Mouse (Mus musculus) MEL (cell line): Measurements from ENCODE around the gene Sh3bp4. TPM values are rescaled to one million over a fixed set of nuclear protein-coding genes. Genes with fewer than 3 reads are reported as not detected.

Experiments used
- DNase-seq: peaks from one replicate; pipeline ENCODE4 v3.0.0; 2011; ENCODE audit warnings: low read depth, low spot score
- H3K27ac ChIP-seq: 2 replicates; pipeline ENCODE4 v1.5.1; 2012; ENCODE audit warnings: low read depth, mild to moderate bottlenecking, control low read depth, low read length, moderate library complexity; ENCODE audit not compliant: control insufficient read depth
- H3K27me3 ChIP-seq, 2 experiments: fragments of 150-350 bp in 1 of 2; sonication (generic) in 1 of 2; 2 replicates each; pipeline ENCODE4 v1.6.1; 2012; ENCODE audit warnings: low read length in 2 of 2, mild to moderate bottlenecking in 2 of 2, improper control_type of control experiment in 1 of 2, moderate library complexity in 1 of 2; ENCODE audit not compliant: insufficient read depth in 2 of 2, control insufficient read depth in 1 of 2
- H3K36me3 ChIP-seq, 2 experiments: 2 replicates each; pipeline ENCODE4 v1.6.1; 2012 to 2014; ENCODE audit warnings: low read length in 2 of 2, improper control_type of control experiment in 1 of 2, inconsistent platforms in 1 of 2, mild to moderate bottlenecking in 1 of 2; ENCODE audit not compliant: insufficient read depth in 2 of 2, control insufficient read depth in 1 of 2
- H3K4me1 ChIP-seq, 2 experiments: fragments of 150-350 bp in 1 of 2; sonication (generic) in 1 of 2; 2 replicates each; pipeline ENCODE4 v1.6.1; 2012; ENCODE audit warnings: low read length in 2 of 2, improper control_type of control experiment in 1 of 2, mild to moderate bottlenecking in 1 of 2; ENCODE audit not compliant: insufficient read depth in 2 of 2, control insufficient read depth in 1 of 2
- H3K4me3 ChIP-seq, 2 experiments: fragments of 150-350 bp in 1 of 2; sonication (generic) in 1 of 2; 2 replicates each; pipeline ENCODE4 v1.5.1; 2012; ENCODE audit warnings: low read depth in 2 of 2, low read length in 2 of 2, mild to moderate bottlenecking in 2 of 2, moderate library complexity in 2 of 2, control low read depth in 1 of 2, improper control_type of control experiment in 1 of 2; ENCODE audit not compliant: control insufficient read depth in 1 of 2, insufficient read depth in 1 of 2
- H3K79me2 ChIP-seq: 2 replicates; pipeline ENCODE4 v1.6.1; 2012; ENCODE audit warnings: mild to moderate bottlenecking, low read length, moderate library complexity; ENCODE audit not compliant: control insufficient read depth, poor library complexity, insufficient read depth
- H3K9ac ChIP-seq: 2 replicates; pipeline ENCODE4 v1.6.1; 2012; ENCODE audit warnings: low read depth, mild to moderate bottlenecking, control low read depth, low read length, moderate library complexity; ENCODE audit not compliant: control insufficient read depth, poor library complexity, severe bottlenecking
- H3K9me3 ChIP-seq: fragments of 150-350 bp; sonication (generic); replicated peaks from 2 replicates; pipeline ENCODE4 v1.6.1; 2012; ENCODE audit warnings: mild to moderate bottlenecking, low read length, improper control_type of control experiment, moderate library complexity; ENCODE audit not compliant: insufficient read depth
- CHD2 ChIP-seq: IDR thresholded peaks from 2 replicates; pipeline ENCODE4 v1.6.1; 2011; ENCODE audit warnings: low read length, improper control_type of control experiment
- CTCF ChIP-seq, 3 experiments: IDR thresholded peaks in 2 of 3; conservative IDR thresholded peaks in 1 of 3; 2 replicates each; pipeline ENCODE4 v1.5.1; 2011 to 2012; ENCODE audit warnings: low read length in 3 of 3, low read depth in 2 of 3, mild to moderate bottlenecking in 2 of 3, improper control_type of control experiment in 1 of 3, inconsistent platforms in 1 of 3, mixed read lengths in 1 of 3, moderate library complexity in 1 of 3; ENCODE audit not compliant: control insufficient read depth in 1 of 3, insufficient read depth in 1 of 3, poor library complexity in 1 of 3, severe bottlenecking in 1 of 3
- E2F4 ChIP-seq: IDR thresholded peaks from 2 replicates; pipeline ENCODE4 v1.6.1; 2011; ENCODE audit warnings: low read depth, low read length, improper control_type of control experiment, borderline replicate concordance
- EP300 ChIP-seq, 2 experiments: IDR thresholded peaks; 2 replicates each; pipeline ENCODE4 v1.6.1; 2011; ENCODE audit warnings: improper control_type of control experiment in 2 of 2, low read length in 2 of 2, low read depth in 1 of 2, mild to moderate bottlenecking in 1 of 2
- HCFC1 ChIP-seq: IDR thresholded peaks from 2 replicates; pipeline ENCODE4 v1.6.1; 2012; ENCODE audit warnings: low read depth, mild to moderate bottlenecking, inconsistent platforms, low read length, improper control_type of control experiment, moderate library complexity
- KAT2A ChIP-seq: conservative IDR thresholded peaks from 2 replicates; pipeline ENCODE4 v1.6.1; 2012; ENCODE audit warnings: low read depth, low read length, improper control_type of control experiment, inconsistent platforms
- MAFK ChIP-seq: IDR thresholded peaks from 2 replicates; pipeline ENCODE4 v1.6.1; 2011; ENCODE audit warnings: low read depth, mild to moderate bottlenecking, low read length, improper control_type of control experiment, borderline replicate concordance
- MAZ ChIP-seq: IDR thresholded peaks from 2 replicates; pipeline ENCODE4 v1.6.1; 2012; ENCODE audit warnings: low read depth, mild to moderate bottlenecking, inconsistent platforms, low read length, improper control_type of control experiment
- MXI1 ChIP-seq: IDR thresholded peaks from 2 replicates; pipeline ENCODE4 v1.6.1; 2011; ENCODE audit warnings: mild to moderate bottlenecking, low read depth, low read length, improper control_type of control experiment
- MYB ChIP-seq: IDR thresholded peaks from 2 replicates; pipeline ENCODE4 v1.6.1; 2011; ENCODE audit warnings: mild to moderate bottlenecking, low read depth, low read length, improper control_type of control experiment
- MYC ChIP-seq: IDR thresholded peaks from 2 replicates; pipeline ENCODE4 v1.6.1; 2011; ENCODE audit warnings: low read depth, mild to moderate bottlenecking, low read length, improper control_type of control experiment, moderate library complexity
- POLR2A ChIP-seq, 2 experiments: IDR thresholded peaks; 2 replicates each; pipeline ENCODE4 v1.6.1; 2011 to 2012; ENCODE audit warnings: low read length in 2 of 2, mild to moderate bottlenecking in 2 of 2, control low read depth in 1 of 2, improper control_type of control experiment in 1 of 2, low read depth in 1 of 2, moderate library complexity in 1 of 2; ENCODE audit not compliant: control insufficient read depth in 1 of 2, insufficient read depth in 1 of 2, poor library complexity in 1 of 2
- POLR2AphosphoS2 ChIP-seq: IDR thresholded peaks from 2 replicates; pipeline ENCODE4 v1.6.1; 2011; ENCODE audit warnings: low read length, improper control_type of control experiment
- SMC3 ChIP-seq: IDR thresholded peaks from 2 replicates; pipeline ENCODE4 v1.6.1; 2011; ENCODE audit warnings: low read depth, low read length, improper control_type of control experiment
- TBP ChIP-seq: IDR thresholded peaks from 2 replicates; pipeline ENCODE4 v1.8.0; 2011; ENCODE audit warnings: low read depth, low read length, improper control_type of control experiment
- UBTF ChIP-seq: IDR thresholded peaks from 2 replicates; pipeline ENCODE4 v1.6.1; 2012; ENCODE audit warnings: low read depth, mild to moderate bottlenecking, inconsistent platforms, low read length, improper control_type of control experiment, moderate library complexity, borderline replicate concordance; ENCODE audit not compliant: insufficient read depth
- USF1 ChIP-seq: IDR thresholded peaks from 2 replicates; pipeline ENCODE4 v1.6.1; 2014; ENCODE audit warnings: low read depth, mild to moderate bottlenecking, inconsistent platforms, low read length, improper control_type of control experiment, moderate library complexity
- USF2 ChIP-seq, 2 experiments: IDR thresholded peaks; 2 replicates each; pipeline ENCODE4 v1.6.1; 2011 to 2012; ENCODE audit warnings: improper control_type of control experiment in 2 of 2, low read length in 2 of 2, borderline replicate concordance in 1 of 2, inconsistent platforms in 1 of 2, low read depth in 1 of 2, mild to moderate bottlenecking in 1 of 2; ENCODE audit not compliant: insufficient read depth in 1 of 2
- ZC3H11A ChIP-seq: IDR thresholded peaks from 2 replicates; pipeline ENCODE4 v1.6.1; 2012; ENCODE audit warnings: low read depth, mild to moderate bottlenecking, inconsistent platforms, low read length, improper control_type of control experiment
- ZMIZ1 ChIP-seq: IDR thresholded peaks from 2 replicates; pipeline ENCODE4 v1.6.1; 2012; ENCODE audit warnings: low read depth, mild to moderate bottlenecking, inconsistent platforms, low read length, improper control_type of control experiment, moderate library complexity
- ZNF384 ChIP-seq: IDR thresholded peaks from 2 replicates; pipeline ENCODE4 v1.6.1; 2012; ENCODE audit warnings: low read depth, mild to moderate bottlenecking, inconsistent platforms, low read length, improper control_type of control experiment
- polyA plus RNA-seq, 2 experiments: library from polyadenylated mRNA; stranded (reverse) in 1 of 2; unstranded in 1 of 2; fragments of >175 nt in 1 of 2; fragments of >200 nt in 1 of 2; gene quantifications; 2 replicates each; pipeline versions ENCODE4 v1.2.1 to v1.2.4; 2012; ENCODE audit warnings: low replicate concordance in 2 of 2, low read depth in 1 of 2; ENCODE audit not compliant: insufficient read length in 2 of 2, insufficient read depth in 1 of 2, missing spikeins in 1 of 2
- total RNA-seq: library from RNA; depleted of rRNA; stranded (reverse); fragments of 300-350 nt; gene quantifications from 2 replicates; pipeline ENCODE4 v1.2.3, GENCODE M21; 2012

Sh3bp4 gene
- total and polyA plus RNA-seq, 3 experiments, result not detected

DNA sequence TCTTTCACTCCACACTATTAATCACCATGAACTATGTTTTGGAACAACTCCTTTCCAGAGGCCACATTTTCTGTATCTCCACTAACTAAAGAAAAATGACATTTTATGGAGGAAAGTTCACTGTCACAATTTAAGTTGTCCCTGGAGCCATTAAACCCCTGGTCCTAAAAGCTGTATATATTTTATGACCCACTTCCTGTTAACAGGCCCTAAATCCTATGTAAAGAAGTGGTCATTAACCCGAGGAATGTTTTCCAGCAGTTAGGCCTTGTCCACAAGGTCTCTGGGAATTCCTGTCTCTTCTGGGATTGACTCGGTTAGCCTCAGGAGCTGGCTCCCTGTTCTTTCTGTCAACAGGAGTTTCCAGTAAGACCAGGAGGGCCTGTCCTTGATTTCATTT lies 30.4 kb upstream of the Sh3bp4 start:
- Histone ChIP-seq H3K4me3 (no peak overlapping the region), H3K27ac (no peak overlapping the region), H3K9ac (no peak overlapping the region), H3K79me2 (no peaks in the 10 kb centered on the region), H3K36me3 (no peaks in the 10 kb centered on the region), H3K4me1 (no peaks in the 10 kb centered on the region), H3K9me3 (no peaks in the 10 kb centered on the region), H3K27me3 (no peaks in the 10 kb centered on the region; a peak in 1 of 4 replicates)
- no peak for DNase-seq
- no peak for TF ChIP-seq MXI1
- no peak for TF ChIP-seq MYC
- no peak for TF ChIP-seq TBP
- TF ChIP-seq CTCF (IDR thresholded peaks at IDR 0.05 in 2 of 3, conservative IDR thresholded peaks at IDR 0.05 in 1 of 3; ENCODE audit: control insufficient read depth in 1 of 3, insufficient read depth in 1 of 3, low read depth in 2 of 3, low read length in 3 of 3, poor library complexity in 1 of 3, severe bottlenecking in 1 of 3), result no peak
- TF ChIP-seq CHD2, result no peak
- TF ChIP-seq POLR2A (IDR thresholded peaks at IDR 0.05; ENCODE audit: control insufficient read depth in 1 of 2, insufficient read depth in 1 of 2, low read depth in 1 of 2, low read length in 2 of 2, poor library complexity in 1 of 2), result no peak
- TF ChIP-seq E2F4, result no peak
- no peak for TF ChIP-seq ZNF384
- no peak for TF ChIP-seq HCFC1
- no peak for TF ChIP-seq USF1
- no peak for TF ChIP-seq EP300 (IDR thresholded peaks at IDR 0.05; ENCODE audit: low read depth in 1 of 2, low read length in 2 of 2)
- no peak for TF ChIP-seq POLR2AphosphoS2
- no peak for TF ChIP-seq ZMIZ1
- no peak for TF ChIP-seq USF2 (IDR thresholded peaks at IDR 0.05; ENCODE audit: borderline replicate concordance in 1 of 2, insufficient read depth in 1 of 2, low read depth in 1 of 2, low read length in 2 of 2)

DNA sequence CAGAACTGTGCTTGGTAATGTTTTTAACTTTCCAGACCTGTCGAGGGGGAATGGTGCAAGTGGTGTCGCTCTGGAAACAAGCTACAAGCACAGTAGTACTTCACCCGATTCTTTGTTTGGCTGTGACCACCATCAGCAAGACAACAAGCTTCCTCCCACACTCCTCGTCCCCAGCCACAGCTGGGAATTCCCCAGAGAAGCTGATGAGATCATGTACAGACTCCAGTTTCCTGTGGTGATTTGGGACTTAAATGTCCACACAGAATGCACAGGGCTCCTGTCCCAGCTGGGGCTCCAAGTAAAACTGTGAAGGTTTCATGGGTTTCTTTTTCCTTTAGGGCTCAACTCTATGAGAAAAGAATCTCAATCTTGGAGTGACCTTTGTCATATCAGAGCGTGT lies 28.9 kb upstream of the Sh3bp4 start:
- no peaks in the 10 kb centered on the region for H3K36me3 ChIP-seq

More for the DNA sequence above, 28.9 kb upstream of the Sh3bp4 start:
- Histone ChIP-seq H3K4me3 (no peak overlapping the region), H3K27ac (no peak overlapping the region), H3K4me1 (no peaks in the 10 kb centered on the region), H3K27me3 (no peaks in the 10 kb centered on the region; a peak in 1 of 4 replicates), H3K9ac (no peak overlapping the region), H3K9me3 (no peaks in the 10 kb centered on the region), H3K79me2 (no peaks in the 10 kb centered on the region)
- no peak for DNase-seq
- TF ChIP-seq HCFC1 (no peak), UBTF (no peak), POLR2A (IDR thresholded peaks at IDR 0.05; ENCODE audit: control insufficient read depth in 1 of 2, insufficient read depth in 1 of 2, low read depth in 1 of 2, low read length in 2 of 2, poor library complexity in 1 of 2) (no peak), MAZ (no peak), ZMIZ1 (no peak), MAFK (no peak), E2F4 (no peak), MYB (no peak), SMC3 (no peak), KAT2A (no peak), ZC3H11A (no peak)
